Mouse (Mus musculus) testis, adult 2 months (tissue): ENCODE results near the gene Csrnp1. TPM values are rescaled to one million over a fixed set of nuclear protein-coding genes. Genes with fewer than 3 reads are reported as not detected.
A peak's percentile ranks its signal among the peaks of the same experiment; 100 is the strongest.

ENCODE experiments used
- H3K27ac ChIP-seq: fragments of 200-500 bp; 2 replicates; pipeline ENCODE4 v1.5.1; 2012; ENCODE audit warnings: low read depth, low read length; ENCODE audit not compliant: control insufficient read depth, insufficient read depth
- H3K27me3 ChIP-seq: fragments of 200-500 bp; 2 replicates; pipeline ENCODE4 v1.6.1; 2012; ENCODE audit warnings: mild to moderate bottlenecking, low read length, moderate library complexity; ENCODE audit not compliant: control insufficient read depth, insufficient read depth
- H3K36me3 ChIP-seq: fragments of 200-500 bp; 2 replicates; pipeline ENCODE4 v1.6.1; 2012; ENCODE audit warnings: mild to moderate bottlenecking, low read length; ENCODE audit not compliant: control insufficient read depth, insufficient read depth
- H3K4me1 ChIP-seq: fragments of 200-500 bp; 2 replicates; pipeline ENCODE4 v1.6.1; 2012; ENCODE audit warnings: low read length; ENCODE audit not compliant: control insufficient read depth, insufficient read depth
- H3K4me3 ChIP-seq: fragments of 200-500 bp; 2 replicates; pipeline ENCODE4 v1.5.1; 2012; ENCODE audit warnings: low read depth, mild to moderate bottlenecking, low read length, moderate library complexity, mixed read lengths; ENCODE audit not compliant: control insufficient read depth
- CTCF ChIP-seq: fragments of 200-500 bp; IDR thresholded peaks from 2 replicates; pipeline ENCODE4 v1.5.1; 2012; ENCODE audit warnings: low read depth, mild to moderate bottlenecking, inconsistent platforms, low read length, moderate library complexity; ENCODE audit not compliant: control insufficient read depth, insufficient read depth, insufficient replicate concordance
- POLR2A ChIP-seq: fragments of 200-500 bp; IDR thresholded peaks from 2 replicates; pipeline ENCODE4 v1.6.1; 2012; ENCODE audit warnings: low read depth, mild to moderate bottlenecking, inconsistent platforms, low read length, moderate library complexity; ENCODE audit not compliant: control insufficient read depth
- polyA plus RNA-seq: library from polyadenylated mRNA; depleted of rRNA; stranded (reverse); fragments of >200 nt; gene quantifications from 2 replicates; pipeline ENCODE4 v1.2.3, GENCODE M21; 2012; rRNA removed

The Csrnp1 gene
- polyA plus RNA-seq, 1 experiment, result 99.9 TPM

- Histone ChIP-seq H3K27ac (no peak overlapping the region), H3K4me1 (peaks cover 7% of the 10 kb centered on the region), H3K36me3 (no peaks in the 10 kb centered on the region), H3K27me3 (no peaks in the 10 kb centered on the region), H3K4me3 (peak overlapping the region; percentile 92)
- TF ChIP-seq POLR2A (no peak), CTCF (no peak)
Observed at GRCm38 (mm10) chr9:119938496-119938895, 46.0 kb downstream of the Csrnp1 start.

GRCm38 (mm10) chr9:119937005-119937773, 47.3 kb downstream of the Csrnp1 start, which contains the start of the genes Gorasp1 and Ttc21a:
Gorasp1 (minus strand) TSS chr9:119937565.
Ttc21a (plus strand) TSS chr9:119937606.
- peak within 1 kb of the TSS; percentile 60; the same call in 1 of the 2 replicates for H3K27ac ChIP-seq
- H3K36me3 ChIP-seq, result no peaks in the 10 kb centered on the region
- TF ChIP-seq POLR2A (no peak; the same call in none of the 2 replicates), CTCF (no peak)
- no peaks in the 10 kb centered on the region for H3K27me3 ChIP-seq
- peak within 1 kb of the TSS; percentile 92 for H3K4me3 ChIP-seq
- peaks cover 8% of the 10 kb centered on the region for H3K4me1 ChIP-seq

GRCm38 (mm10) chr9:119933675-119934074, 50.8 kb downstream of the Csrnp1 start:
- no peak overlapping the region for H3K4me3 ChIP-seq
- no peak for TF ChIP-seq POLR2A
- no peaks in the 10 kb centered on the region for H3K27me3 ChIP-seq
- no peaks in the 10 kb centered on the region for H3K36me3 ChIP-seq
- peaks cover 8% of the 10 kb centered on the region for H3K4me1 ChIP-seq
- H3K27ac ChIP-seq, result no peak overlapping the region

GRCm38 (mm10) chr9:119932358-119932757, 52.1 kb downstream of the Csrnp1 start:
- no peak overlapping the region for H3K27ac ChIP-seq
- TF ChIP-seq POLR2A, result no peak
- TF ChIP-seq CTCF, result no peak
- H3K36me3 ChIP-seq, result no peaks in the 10 kb centered on the region
- H3K4me3 ChIP-seq, result no peak overlapping the region
- peaks cover 6% of the 10 kb centered on the region for H3K4me1 ChIP-seq
- H3K27me3 ChIP-seq, result no peaks in the 10 kb centered on the region

DNA sequence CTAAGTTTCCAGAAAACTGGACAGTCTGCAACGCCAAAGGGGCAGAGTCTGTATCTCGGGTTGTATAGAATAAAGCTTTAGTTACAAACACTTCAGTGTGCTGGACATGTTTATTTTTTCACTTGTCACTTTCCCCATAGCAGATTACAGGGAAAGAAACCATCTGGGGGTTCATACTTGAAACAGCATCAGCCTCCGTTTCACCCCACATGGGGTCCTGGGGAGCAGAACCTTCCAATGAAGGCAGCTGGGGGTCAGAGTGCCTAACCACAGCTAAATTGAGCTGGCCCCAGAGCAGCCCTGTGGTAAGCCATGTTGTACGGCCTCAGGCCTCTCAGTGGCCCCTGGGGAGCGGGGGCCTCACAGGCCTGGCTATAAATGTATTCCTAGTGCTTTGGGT, 58.0 kb downstream of the Csrnp1 start:
- H3K36me3 ChIP-seq, result peaks cover 5% of the 10 kb centered on the region

GRCm38 (mm10) chr9:119925729-119926128, 58.7 kb downstream of the Csrnp1 start:
- Histone ChIP-seq H3K36me3 (peaks cover 8% of the 10 kb centered on the region), H3K27me3 (no peaks in the 10 kb centered on the region), H3K4me1 (no peaks in the 10 kb centered on the region), H3K4me3 (no peak overlapping the region), H3K27ac (no peak overlapping the region)
- TF ChIP-seq POLR2A, result no peak
- TF ChIP-seq CTCF, result no peak

More for the DNA sequence above, 58.0 kb downstream of the Csrnp1 start:
- H3K27me3 ChIP-seq, result no peaks in the 10 kb centered on the region
- no peak for TF ChIP-seq POLR2A
- no peak overlapping the region for H3K27ac ChIP-seq
- no peaks in the 10 kb centered on the region for H3K4me1 ChIP-seq
- H3K4me3 ChIP-seq, result no peak overlapping the region

DNA sequence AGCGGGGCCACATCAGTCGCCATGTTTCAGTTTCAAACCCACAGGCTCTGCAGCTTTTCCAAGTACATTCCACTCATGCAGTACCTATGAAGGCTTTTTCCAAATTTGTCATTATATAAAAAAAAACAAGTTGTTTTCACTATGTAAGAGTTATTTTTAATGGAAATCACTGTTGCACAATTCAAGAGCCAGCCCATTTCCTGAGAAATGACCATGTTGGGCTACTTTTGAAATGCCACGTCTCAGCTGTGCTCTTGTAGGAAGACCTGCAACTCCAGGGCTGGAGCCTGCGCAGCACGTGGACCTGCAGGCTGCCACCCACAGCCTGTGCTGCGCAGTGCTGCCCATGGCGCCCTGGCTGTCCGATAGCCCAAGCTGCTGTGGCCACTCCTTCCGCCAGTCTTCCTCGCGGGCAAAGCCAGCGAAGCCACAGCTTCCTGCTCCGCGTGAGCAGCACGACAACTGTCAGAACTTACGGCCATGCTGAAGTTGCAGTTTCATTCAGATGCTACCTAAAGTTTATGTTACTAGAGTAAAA, 59.3 kb downstream of the Csrnp1 start:
- no peaks in the 10 kb centered on the region for H3K27me3 ChIP-seq
- H3K36me3 ChIP-seq, result peaks cover 8% of the 10 kb centered on the region
- TF ChIP-seq CTCF, result no peak
- no peak for TF ChIP-seq POLR2A
- H3K4me1 ChIP-seq, result no peaks in the 10 kb centered on the region
- H3K4me3 ChIP-seq, result no peak overlapping the region
- no peak overlapping the region for H3K27ac ChIP-seq

- Histone ChIP-seq H3K27me3 (no peaks in the 10 kb centered on the region), H3K36me3 (peaks cover 9% of the 10 kb centered on the region), H3K4me1 (no peaks in the 10 kb centered on the region), H3K27ac (no peak overlapping the region), H3K4me3 (no peak overlapping the region)
- TF ChIP-seq POLR2A (no peak), CTCF (no peak)
Observed at GRCm38 (mm10) chr9:119923462-119923861, 61.0 kb downstream of the Csrnp1 start.

Other genes with a start within 250 kb of the Csrnp1 start
- 0.20 and 0.26 TPM in 2 replicates for gene Scn11a, start 159.2 kb downstream of the Csrnp1 start, polyA plus RNA-seq
- gene Wdr48, start 89.8 kb downstream of the Csrnp1 start, polyA plus RNA-seq, result 346 and 472 TPM in 2 replicates
- 11.5 and 14.1 TPM in 2 replicates for gene Gorasp1, start 47.1 kb downstream of the Csrnp1 start, polyA plus RNA-seq
- 66.1 and 68.7 TPM in 2 replicates for gene Ttc21a, start 47.1 kb downstream of the Csrnp1 start, polyA plus RNA-seq
- 0.67 and 0.90 TPM in 2 replicates for gene Xirp1, start 38.9 kb upstream of the Csrnp1 start, polyA plus RNA-seq
- 2.2 and 2.7 TPM in 2 replicates for gene Cx3cr1, start 85.2 kb upstream of the Csrnp1 start, polyA plus RNA-seq
- gene Ccr8, start 107.5 kb upstream of the Csrnp1 start, polyA plus RNA-seq, result not detected in 2 replicates
- gene Slc25a38, start 125.7 kb upstream of the Csrnp1 start, polyA plus RNA-seq, result 27.8 and 28.2 TPM in 2 replicates
- 310 and 318 TPM in 2 replicates for gene Rpsa, start 143.0 kb upstream of the Csrnp1 start, polyA plus RNA-seq
- 0.49 and 0.79 TPM in 2 replicates for gene Mobp, start 165.0 kb upstream of the Csrnp1 start, polyA plus RNA-seq